Mouse (Mus musculus) myocyte (in vitro differentiated cells): ENCODE measurements around the gene Pprc1. TPM values are rescaled to one million over a fixed set of nuclear protein-coding genes. Genes with fewer than 3 reads are reported as not detected.

Experiments used
- H3K27me3 ChIP-seq: one replicate; pipeline ENCODE4 v1.6.1; 2011; ENCODE audit not compliant: control insufficient read depth, insufficient read depth, insufficient read length
- H3K36me3 ChIP-seq: one replicate; pipeline ENCODE4 v1.6.1; 2011; ENCODE audit not compliant: control insufficient read depth, insufficient read depth
- H3K4me2 ChIP-seq: one replicate; pipeline ENCODE4 v1.6.1; 2011; ENCODE audit warnings: low read depth, control low read depth
- H3K4me3 ChIP-seq: one replicate; pipeline ENCODE4 v1.5.1; 2011; ENCODE audit warnings: mild to moderate bottlenecking, control low read depth, moderate library complexity
- H3K79me2 ChIP-seq: one replicate; pipeline ENCODE4 v1.6.1; 2011; ENCODE audit not compliant: control insufficient read depth, insufficient read depth
- H3ac ChIP-seq: one replicate; pipeline ENCODE4 v1.6.1; 2011; ENCODE audit not compliant: control insufficient read depth, insufficient read length
- CEBPB ChIP-seq: IDR thresholded peaks from 2 replicates; pipeline ENCODE4 v1.6.1; 2011; ENCODE audit warnings: mild to moderate bottlenecking, moderate library complexity; ENCODE audit not compliant: poor library complexity, insufficient read depth, severe bottlenecking
- E2F4 ChIP-seq: IDR thresholded peaks from one replicate; pipeline ENCODE4 v1.6.1; 2011; ENCODE audit warnings: mild to moderate bottlenecking, control low read depth, moderate library complexity; ENCODE audit not compliant: insufficient read depth
- MAX ChIP-seq: IDR thresholded peaks from one replicate; pipeline ENCODE4 v1.6.1; 2011; ENCODE audit warnings: low read depth, mild to moderate bottlenecking, control low read depth
- MYOD1 ChIP-seq, 3 experiments: IDR thresholded peaks; one replicate each; pipeline ENCODE4 v1.6.1; 2011; ENCODE audit warnings: control low read depth in 2 of 3, low read depth in 2 of 3, mild to moderate bottlenecking in 2 of 3, moderate library complexity in 1 of 3; ENCODE audit not compliant: insufficient read length in 2 of 3, control insufficient read depth in 1 of 3
- MYOG ChIP-seq, 3 experiments: IDR thresholded peaks; one replicate each; pipeline ENCODE4 v1.6.1; 2011; ENCODE audit warnings: control low read depth in 2 of 3, low read depth in 2 of 3, mild to moderate bottlenecking in 2 of 3; ENCODE audit not compliant: insufficient read length in 2 of 3, control insufficient read depth in 1 of 3, insufficient read depth in 1 of 3
- POLR2A ChIP-seq: IDR thresholded peaks from one replicate; pipeline ENCODE4 v1.6.1; 2011; ENCODE audit warnings: low read depth, mild to moderate bottlenecking, control low read depth, moderate library complexity; ENCODE audit not compliant: insufficient read length
- POLR2AphosphoS2 ChIP-seq: IDR thresholded peaks from one replicate; pipeline ENCODE4 v1.6.1; 2011; ENCODE audit warnings: low read depth, control low read depth; ENCODE audit not compliant: insufficient read length
- REST ChIP-seq: IDR thresholded peaks from one replicate; pipeline ENCODE4 v1.6.1; 2011; ENCODE audit warnings: mild to moderate bottlenecking, control low read depth, moderate library complexity; ENCODE audit not compliant: insufficient read depth, insufficient read length
- SRF ChIP-seq: IDR thresholded peaks from one replicate; pipeline ENCODE4 v1.6.1; 2011; ENCODE audit warnings: low read depth; ENCODE audit not compliant: control insufficient read depth, insufficient read length
- TCF12 ChIP-seq: IDR thresholded peaks from one replicate; pipeline ENCODE4 v1.6.1; 2011; ENCODE audit warnings: mild to moderate bottlenecking, control low read depth; ENCODE audit not compliant: poor library complexity, insufficient read depth, severe bottlenecking
- TCF3 ChIP-seq: IDR thresholded peaks from one replicate; pipeline ENCODE4 v1.6.1; 2011; ENCODE audit warnings: low read depth, control low read depth; ENCODE audit not compliant: insufficient read length
- USF1 ChIP-seq: IDR thresholded peaks from one replicate; pipeline ENCODE4 v1.6.1; 2011; ENCODE audit warnings: low read depth, mild to moderate bottlenecking, control low read depth, moderate library complexity
- polyA plus RNA-seq: library from polyadenylated mRNA; unstranded; fragments of >200 nt; fragmentation: generic; extraction: Trizol; gene quantifications from one replicate; pipeline ENCODE4 v1.2.1, GENCODE M21; 2012; ENCODE audit warnings: missing spikeins

Pprc1 gene
- polyA plus RNA-seq, 1 experiment = 19.7 TPM

- H3K4me3 ChIP-seq = no peak overlapping the region
- H3K36me3 ChIP-seq = peaks cover 17% of the 10 kb centered on the region
- no peak overlapping the region for H3K4me2 ChIP-seq
- peaks cover 29% of the 10 kb centered on the region for H3K79me2 ChIP-seq
- H3K27me3 ChIP-seq = no peaks in the 10 kb centered on the region
- no peak overlapping the region for H3ac ChIP-seq
- TF ChIP-seq E2F4 (no peak), MYOD1 (IDR thresholded peaks at IDR 0.05; ENCODE audit: control insufficient read depth in 1 of 3, insufficient read length in 2 of 3, low read depth in 2 of 3) (no peak), MYOG (IDR thresholded peaks at IDR 0.05; ENCODE audit: control insufficient read depth in 1 of 3, insufficient read depth in 1 of 3, insufficient read length in 2 of 3, low read depth in 2 of 3) (no peak)
These were observed 29.6 kb downstream of the Pprc1 start for GRCm38 (mm10) chr19:46074266-46074665.

GRCm38 (mm10) chr19:46075616-46076607 lies 31.2 kb downstream of the Pprc1 start, which contains the start of gene Nolc1:
TSS of gene Nolc1 (plus strand) at chr19:46075863.
- H3K27me3 ChIP-seq = no peaks in the 10 kb centered on the region
- H3ac ChIP-seq = peak within 1 kb of the TSS; percentile 27
- peak within 1 kb of the TSS; percentile 90 for H3K4me2 ChIP-seq
- H3K36me3 ChIP-seq = peaks cover 17% of the 10 kb centered on the region
- peak within 1 kb of the TSS; percentile 85 for H3K4me3 ChIP-seq
- peaks cover 29% of the 10 kb centered on the region for H3K79me2 ChIP-seq
- no peak for TF ChIP-seq CEBPB
- TF ChIP-seq SRF = peak; percentile 99
- peak; percentile 29 for TF ChIP-seq USF1
- peak; percentile 96 for TF ChIP-seq POLR2AphosphoS2
- peak; percentile 99 for TF ChIP-seq POLR2A
- no peak for TF ChIP-seq TCF3
- peak; percentile 89 for TF ChIP-seq E2F4
- no peak for TF ChIP-seq TCF12
- TF ChIP-seq MAX = peak; percentile 8
- no peak for TF ChIP-seq REST
- TF ChIP-seq MYOD1 (IDR thresholded peaks at IDR 0.05; ENCODE audit: control insufficient read depth in 1 of 3, insufficient read length in 2 of 3, low read depth in 2 of 3) = peak in 1 of 3 experiments; percentile 29
- TF ChIP-seq MYOG (IDR thresholded peaks at IDR 0.05; ENCODE audit: control insufficient read depth in 1 of 3, insufficient read depth in 1 of 3, insufficient read length in 2 of 3, low read depth in 2 of 3) = peak in 2 of 3 experiments; percentile 4 to 25

- Histone ChIP-seq H3K36me3 (peaks cover 20% of the 10 kb centered on the region), H3K4me3 (no peak overlapping the region), H3K27me3 (no peaks in the 10 kb centered on the region), H3K4me2 (no peak overlapping the region), H3ac (no peak overlapping the region), H3K79me2 (peaks cover 29% of the 10 kb centered on the region)
- no peak for TF ChIP-seq SRF
- TF ChIP-seq CEBPB = no peak
- no peak for TF ChIP-seq REST
- TF ChIP-seq E2F4 = no peak
- TF ChIP-seq MYOG (IDR thresholded peaks at IDR 0.05; ENCODE audit: control insufficient read depth in 1 of 3, insufficient read depth in 1 of 3, insufficient read length in 2 of 3, low read depth in 2 of 3) = no peak
- TF ChIP-seq MAX = no peak
These were observed 33.8 kb downstream of the Pprc1 start for GRCm38 (mm10) chr19:46078535-46078934.

GRCm38 (mm10) chr19:46085185-46085584 lies 40.5 kb downstream of the Pprc1 start:
- H3K79me2 ChIP-seq = no peaks in the 10 kb centered on the region
- H3K4me2 ChIP-seq = no peak overlapping the region
- no peaks in the 10 kb centered on the region for H3K27me3 ChIP-seq
- H3K4me3 ChIP-seq = no peak overlapping the region
- no peak overlapping the region for H3ac ChIP-seq
- peaks cover 21% of the 10 kb centered on the region for H3K36me3 ChIP-seq
- TF ChIP-seq POLR2A (no peak), POLR2AphosphoS2 (peak; percentile 32)

GRCm38 (mm10) chr19:46086337-46086736 lies 41.7 kb downstream of the Pprc1 start:
- TF ChIP-seq CEBPB (no peak), POLR2A (no peak)
- H3K4me3 ChIP-seq = no peak overlapping the region
- no peak overlapping the region for H3K4me2 ChIP-seq
- H3ac ChIP-seq = no peak overlapping the region
- no peaks in the 10 kb centered on the region for H3K79me2 ChIP-seq
- H3K36me3 ChIP-seq = peaks cover 16% of the 10 kb centered on the region
- H3K27me3 ChIP-seq = no peaks in the 10 kb centered on the region

- Histone ChIP-seq H3K4me3 (no peak overlapping the region), H3K36me3 (peaks cover 16% of the 10 kb centered on the region), H3K27me3 (no peaks in the 10 kb centered on the region), H3ac (no peak overlapping the region), H3K79me2 (no peaks in the 10 kb centered on the region), H3K4me2 (no peak overlapping the region)
- TF ChIP-seq USF1 (no peak), REST (no peak), POLR2AphosphoS2 (no peak), MYOD1 (IDR thresholded peaks at IDR 0.05; ENCODE audit: control insufficient read depth in 1 of 3, insufficient read length in 2 of 3, low read depth in 2 of 3) (no peak), TCF12 (no peak), SRF (no peak), MAX (no peak), CEBPB (no peak), TCF3 (no peak), MYOG (IDR thresholded peaks at IDR 0.05; ENCODE audit: control insufficient read depth in 1 of 3, insufficient read depth in 1 of 3, insufficient read length in 2 of 3, low read depth in 2 of 3) (no peak), POLR2A (no peak), E2F4 (no peak)
These were observed 43.2 kb downstream of the Pprc1 start for GRCm38 (mm10) chr19:46087871-46088270.
